Mouse (Mus musculus): ENCODE measurements at regions not wholly inside any gene's neighbourhood (a gene's known extent, or its start where the extent isn't known, plus 50 kb on each side); places are given as distances from the start of the nearest gene placed in this dataset.

DNA sequence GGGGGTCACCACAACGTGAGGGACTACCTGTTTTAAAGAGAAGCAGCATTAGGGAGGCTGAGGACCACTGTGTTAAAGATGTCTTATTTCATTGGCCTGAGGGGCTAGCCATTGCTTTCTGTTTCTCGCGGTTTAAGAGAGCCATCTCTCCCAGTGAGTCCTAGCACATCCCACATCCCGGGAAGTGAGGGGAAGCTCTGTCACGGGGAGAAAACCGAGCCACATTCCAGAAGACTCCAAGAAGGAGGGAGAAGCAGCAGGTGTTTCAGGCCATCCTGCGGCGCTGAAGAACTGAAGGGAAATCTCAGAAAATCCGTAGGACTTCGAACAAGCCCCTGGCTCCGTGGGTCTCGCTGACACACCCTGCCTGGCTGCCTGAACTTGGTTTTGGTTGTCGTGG lies 177.3 kb downstream of the Tfap2c start:
- no peak for TF ChIP-seq MYOD1 (IDR thresholded peaks at IDR 0.05; ENCODE audit: control insufficient read depth in 1 of 3, insufficient read length in 2 of 3, low read depth in 2 of 3)
- no peak for TF ChIP-seq MAX (IDR thresholded peaks at IDR 0.05; ENCODE audit: low read depth)
- TF ChIP-seq POLR2A (IDR thresholded peaks at IDR 0.05; ENCODE audit: insufficient read length, low read depth), result no peak
- TF ChIP-seq USF1 (IDR thresholded peaks at IDR 0.05; ENCODE audit: low read depth), result no peak
- TF ChIP-seq POLR2AphosphoS2 (IDR thresholded peaks at IDR 0.05; ENCODE audit: insufficient read length, low read depth), result no peak
- TF ChIP-seq CEBPB (IDR thresholded peaks at IDR 0.05; ENCODE audit: insufficient read depth, poor library complexity, severe bottlenecking), result no peak
- TF ChIP-seq REST (IDR thresholded peaks at IDR 0.05; ENCODE audit: insufficient read depth, insufficient read length), result no peak
- no peak for TF ChIP-seq TCF12 (IDR thresholded peaks at IDR 0.05; ENCODE audit: insufficient read depth, poor library complexity, severe bottlenecking)
- no peak for TF ChIP-seq E2F4 (IDR thresholded peaks at IDR 0.05; ENCODE audit: insufficient read depth)
- TF ChIP-seq TCF3 (IDR thresholded peaks at IDR 0.05; ENCODE audit: insufficient read length, low read depth), result no peak
- no peak for TF ChIP-seq MYOG (IDR thresholded peaks at IDR 0.05; ENCODE audit: control insufficient read depth in 1 of 3, insufficient read depth in 1 of 3, insufficient read length in 2 of 3, low read depth in 2 of 3)
- no peak for TF ChIP-seq SRF (IDR thresholded peaks at IDR 0.05; ENCODE audit: control insufficient read depth, insufficient read length, low read depth)
